Mouse (Mus musculus): ENCODE data around the gene Enpp3.

Enpp3 gene

GRCm38 (mm10) chr10:24763257-24763656, 79.4 kb downstream of the Enpp3 start:
- DNase-seq (ENCODE audit: low read depth, low spot score) = no peak

GRCm38 (mm10) chr10:24758326-24758915, 84.2 kb downstream of the Enpp3 start:
- DNase-seq (ENCODE audit: low read depth, low spot score) = no peak

DNA sequence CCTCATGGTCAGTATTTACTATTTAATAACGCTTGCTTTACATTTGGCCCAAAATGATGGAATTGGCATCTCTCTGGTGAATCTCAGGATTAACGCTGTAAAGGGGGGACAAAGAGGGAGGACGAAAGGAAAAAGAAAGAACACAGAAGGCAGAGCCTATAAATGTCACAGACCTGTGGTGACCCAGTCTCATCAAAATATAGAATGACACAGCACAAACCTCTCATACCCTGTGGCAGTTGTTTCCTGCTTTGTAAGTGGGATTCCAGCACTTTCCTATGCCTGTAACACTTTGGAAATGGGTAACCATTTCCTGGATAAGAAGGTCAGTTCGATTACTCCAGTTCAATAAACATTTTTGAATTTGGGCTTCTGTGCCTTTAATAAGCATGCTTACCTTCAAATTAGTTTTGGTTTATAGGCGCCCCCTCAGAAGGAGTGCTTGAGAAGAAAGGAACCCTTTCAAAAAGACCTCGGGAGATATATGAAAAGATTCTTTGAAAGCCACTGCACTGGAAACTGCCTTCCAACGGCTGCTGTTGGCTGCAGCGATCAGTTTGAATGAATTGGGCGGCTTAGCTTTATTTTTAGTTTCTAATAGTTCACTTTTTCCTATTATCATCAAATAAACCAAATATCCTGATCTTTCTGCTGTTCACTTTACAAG, 87.6 kb downstream of the Enpp3 start:
- DNase-seq (ENCODE audit: low read depth, low spot score) = no peak

- no peak for DNase-seq (ENCODE audit: low read depth, low spot score)
These were observed 88.3 kb downstream of the Enpp3 start for GRCm38 (mm10) chr10:24754251-24754835.

DNA sequence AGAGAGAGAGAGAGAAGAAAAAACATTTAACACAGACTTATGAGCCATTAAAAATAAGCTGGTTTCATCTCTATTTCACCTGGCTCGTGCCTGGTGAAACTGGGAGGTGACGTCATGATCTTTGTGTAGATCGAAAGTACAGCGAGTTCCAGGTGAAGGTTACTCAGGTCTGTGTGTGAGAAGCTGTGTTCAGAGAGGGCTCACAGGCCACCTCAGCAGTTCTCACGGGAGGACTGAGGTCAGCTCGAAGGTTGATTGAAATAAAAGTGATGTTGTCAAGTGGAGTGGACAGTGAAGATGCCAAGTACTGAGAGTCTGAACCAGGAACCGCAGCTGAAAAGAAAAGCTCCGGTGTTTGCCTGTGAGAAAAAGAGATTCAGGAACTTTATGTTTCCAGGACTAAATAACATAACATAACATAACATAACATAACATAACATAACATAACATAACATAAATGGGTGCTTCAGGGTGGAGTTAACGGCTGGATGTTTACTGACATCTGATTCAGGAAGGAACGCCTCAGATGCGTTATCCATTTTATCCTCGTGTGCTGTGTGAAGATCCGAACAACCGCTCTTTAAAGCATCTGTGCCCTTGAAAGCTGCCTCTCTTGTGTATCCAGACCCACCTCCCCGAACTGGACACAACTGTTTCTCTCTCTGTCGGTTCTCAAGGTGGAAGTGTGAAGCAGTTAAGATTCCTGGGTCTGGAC, 88.9 kb downstream of the Enpp3 start:
- no peak for DNase-seq (ENCODE audit: low read depth, low spot score)

GRCm38 (mm10) chr10:24742950-24743487, 99.6 kb downstream of the Enpp3 start:
- no peak for DNase-seq (ENCODE audit: low read depth, low spot score)

GRCm38 (mm10) chr10:24741229-24742198, 101.1 kb downstream of the Enpp3 start:
- DNase-seq (ENCODE audit: low read depth, low spot score) = no peak

GRCm38 (mm10) chr10:24739171-24739570, 103.5 kb downstream of the Enpp3 start:
- DNase-seq (ENCODE audit: low read depth, low spot score) = no peak

GRCm38 (mm10) chr10:24738456-24738855, 104.2 kb downstream of the Enpp3 start:
- DNase-seq (ENCODE audit: low read depth, low spot score) = no peak

GRCm38 (mm10) chr10:24735027-24735777, 107.4 kb downstream of the Enpp3 start:
- no peak for DNase-seq (ENCODE audit: low read depth, low spot score)

DNA sequence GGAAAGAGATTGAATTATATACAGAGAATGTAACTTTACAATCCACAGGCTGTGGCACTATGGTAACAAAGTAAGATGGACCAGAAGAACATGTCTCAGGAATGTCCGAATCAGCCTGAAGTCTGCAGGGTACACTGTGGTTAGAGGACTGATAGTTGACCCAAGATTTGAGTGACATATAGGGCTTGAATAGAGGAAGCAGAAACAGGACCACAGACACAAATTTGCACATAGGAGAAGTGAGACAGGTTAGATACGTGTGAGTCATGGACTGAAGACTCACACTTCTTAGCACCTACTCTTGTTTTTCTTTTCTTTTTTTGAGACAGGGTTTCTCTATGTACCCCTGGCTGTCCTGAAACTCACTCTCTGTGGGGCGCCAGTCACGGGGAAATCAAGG, 115.1 kb downstream of the Enpp3 start:
- no peak for DNase-seq (ENCODE audit: low read depth, low spot score)

GRCm38 (mm10) chr10:24725197-24725596, 117.4 kb downstream of the Enpp3 start:
- no peak for DNase-seq (ENCODE audit: low read depth, low spot score)
